Mouse (Mus musculus) ES-E14 (cell line): ENCODE results near the gene Mgea5.

Experiments
- CHD2 ChIP-seq: IDR thresholded peaks from 2 replicates; pipeline ENCODE4 v1.6.1; 2014; ENCODE audit warnings: mild to moderate bottlenecking, low read depth, low read length, inconsistent platforms
- HCFC1 ChIP-seq: IDR thresholded peaks from 2 replicates; pipeline ENCODE4 v1.6.1; 2012; ENCODE audit warnings: low read length, inconsistent platforms, borderline replicate concordance; ENCODE audit not compliant: insufficient read depth
- MAFK ChIP-seq: IDR thresholded peaks from 2 replicates; pipeline ENCODE4 v1.6.1; 2014; ENCODE audit warnings: mild to moderate bottlenecking, low read depth, low read length, inconsistent platforms; ENCODE audit not compliant: insufficient read depth
- ZC3H11A ChIP-seq: IDR thresholded peaks from 2 replicates; pipeline ENCODE4 v1.6.1; 2012; ENCODE audit warnings: low read depth, mild to moderate bottlenecking, inconsistent platforms, low read length, borderline replicate concordance
- ZNF384 ChIP-seq: IDR thresholded peaks from 2 replicates; pipeline ENCODE4 v1.6.1; 2012; ENCODE audit warnings: low read depth, low read length, inconsistent platforms

GRCm38 (mm10) chr19:45827125-45827524, 43.5 kb upstream of the Mgea5 start:
- no peak for TF ChIP-seq MAFK
- TF ChIP-seq HCFC1 = no peak
- TF ChIP-seq CHD2 = no peak
- TF ChIP-seq ZC3H11A = no peak
- no peak for TF ChIP-seq ZNF384
